ENCODE assay signal across 7 mouse cellular contexts in genomic region chr3:96496620-96497275, GRCm38 (mm10). TPM values are rescaled to one million over a fixed set of nuclear protein-coding genes. Genes with fewer than 3 reads are reported as not detected.
DNase-seq lines count a peak whose midpoint lies in the region; ATAC-seq and TF ChIP-seq lines count a peak whose summit lies in the region.
"Not testable (repeated sequence)": the region's sequence is repeated elsewhere in the genome, so short reads cannot be mapped to it uniquely, and the experiment has no call there.

No protein-coding gene starts in this region.

- peak overlapping the region; percentile 91 for H3K4me2 ChIP-seq in heart, embryonic 11.5 days
- H3K4me2 ChIP-seq in intestine, embryonic 14.5 days (ENCODE audit: low read length) = peak overlapping the region; percentile 77
- H3K4me2 ChIP-seq in limb, embryonic 13.5 days (replicated peaks) = peak overlapping the region; percentile 86
- peak overlapping the region; percentile 72 for H3K4me2 ChIP-seq in lung, postnatal 0 days (replicated peaks; ENCODE audit: low read depth, low read length)
- H3K4me2 ChIP-seq in neural tube, embryonic 14.5 days (ENCODE audit: low read depth, low read length) = peak overlapping the region; percentile 61

- H3K36me3 ChIP-seq in heart, embryonic 11.5 days (ENCODE audit: control insufficient read depth, insufficient read depth, low read length); intestine, embryonic 14.5 days (ENCODE audit: control insufficient read depth, insufficient read depth, low read length); limb, embryonic 13.5 days; lung, postnatal 0 days (ENCODE audit: insufficient read depth, low read length); neural tube, embryonic 14.5 days (ENCODE audit: control insufficient read depth, insufficient read depth, low read length): not testable (repeated sequence)

- not testable (repeated sequence) for ATAC-seq in heart, embryonic 11.5 days (replicated peaks; ENCODE audit: insufficient number of reproducible peaks, low FRiP score, low TSS enrichment); intestine, embryonic 14.5 days (replicated peaks; ENCODE audit: low FRiP score, low TSS enrichment, low read depth); limb, embryonic 13.5 days (ENCODE audit: low FRiP score, low read depth); lung, postnatal 0 days; neural tube, embryonic 14.5 days (ENCODE audit: low read depth)

- 12% methylated on average over 14 of the region's 14 CpGs for WGBS in heart, embryonic 11.5 days (ENCODE audit: insufficient replicate concordance)
- 19% methylated on average over 14 of the region's 14 CpGs for WGBS in intestine, embryonic 14.5 days
- 11% methylated on average over 14 of the region's 14 CpGs for WGBS in limb, embryonic 13.5 days
- 21% methylated on average over 14 of the region's 14 CpGs for WGBS in lung, postnatal 0 days
- WGBS in neural tube, embryonic 14.5 days = 11% methylated on average over 14 of the region's 14 CpGs

- H3K9me3 ChIP-seq in heart, embryonic 11.5 days (replicated peaks; ENCODE audit: control insufficient read depth, low read length); intestine, embryonic 14.5 days (ENCODE audit: control insufficient read depth, low read length); limb, embryonic 13.5 days; lung, postnatal 0 days (ENCODE audit: low read length); neural tube, embryonic 14.5 days (ENCODE audit: control insufficient read depth, low read length): not testable (repeated sequence)

- not testable (repeated sequence) for H3K27ac ChIP-seq in embryonic fibroblast, embryonic 13.5 days (ENCODE audit: insufficient read depth, low read length); heart, embryonic 11.5 days (ENCODE audit: low read depth, low read length); intestine, embryonic 14.5 days (ENCODE audit: low read depth); lung, postnatal 0 days (ENCODE audit: low read length); neural tube, embryonic 14.5 days (ENCODE audit: low read depth, low read length)
- peak overlapping the region; percentile 55; the same call in 1 of the 2 replicates for H3K27ac ChIP-seq in limb, embryonic 13.5 days

- not testable (repeated sequence) for TF ChIP-seq EP300 in lung, postnatal 0 days (IDR thresholded peaks at IDR 0.05)

- not testable (repeated sequence) for H3K27me3 ChIP-seq in heart, embryonic 11.5 days (ENCODE audit: control insufficient read depth, insufficient read depth, low read length); intestine, embryonic 14.5 days (replicated peaks; ENCODE audit: control insufficient read depth, insufficient read depth, low read length); limb, embryonic 13.5 days; lung, postnatal 0 days (replicated peaks; ENCODE audit: insufficient read depth, low read length); neural tube, embryonic 14.5 days (ENCODE audit: control insufficient read depth, insufficient read depth, low read length)

- peak overlapping the region; percentile 79 for H3K4me3 ChIP-seq in embryonic fibroblast, embryonic 13.5 days (ENCODE audit: insufficient read depth, low read length)
- H3K4me3 ChIP-seq in heart, embryonic 11.5 days (ENCODE audit: low read depth, low read length) = peak overlapping the region; percentile 59
- peak overlapping the region; percentile 48 for H3K4me3 ChIP-seq in intestine, embryonic 14.5 days (ENCODE audit: low read depth, low read length)
- H3K4me3 ChIP-seq in limb, embryonic 13.5 days = peak overlapping the region; percentile 53
- peak overlapping the region; percentile 37 for H3K4me3 ChIP-seq in lung, postnatal 0 days (ENCODE audit: low read depth, low read length)
- H3K4me3 ChIP-seq in neural tube, embryonic 14.5 days (ENCODE audit: low read depth, low read length) = peak overlapping the region; percentile 39

- not testable (repeated sequence) for TF ChIP-seq CTCF in embryonic fibroblast, embryonic 13.5 days (IDR thresholded peaks at IDR 0.05; ENCODE audit: borderline replicate concordance, insufficient read depth, low read length); lung, postnatal 0 days (IDR thresholded peaks at IDR 0.05)

- not testable (repeated sequence) for H3K4me1 ChIP-seq in embryonic fibroblast, embryonic 13.5 days (ENCODE audit: control insufficient read depth, insufficient read depth, low read length); heart, embryonic 11.5 days (ENCODE audit: control insufficient read depth, insufficient read depth, low read length); intestine, embryonic 14.5 days (replicated peaks; ENCODE audit: control insufficient read depth, insufficient read depth, low read length); limb, embryonic 13.5 days; lung, postnatal 0 days (ENCODE audit: insufficient read depth, low read depth, low read length); neural tube, embryonic 14.5 days (ENCODE audit: control insufficient read depth, insufficient read depth, low read length)

- peak overlapping the region; percentile 61; the same call in 1 of the 2 replicates for H3K9ac ChIP-seq in heart, embryonic 11.5 days (ENCODE audit: low read depth, low read length)
- peak overlapping the region; percentile 33; the same call in 1 of the 2 replicates for H3K9ac ChIP-seq in intestine, embryonic 14.5 days (ENCODE audit: low read length)
- H3K9ac ChIP-seq in limb, embryonic 13.5 days = peak overlapping the region; percentile 64
- not testable (repeated sequence) for H3K9ac ChIP-seq in lung, postnatal 0 days (replicated peaks; ENCODE audit: low read depth); neural tube, embryonic 14.5 days (replicated peaks; ENCODE audit: low read depth, low read length)

- DNase-seq in NIH3T3 (ENCODE audit: low read depth) = peak; percentile 31
- DNase-seq in intestine, embryonic 14.5 days (ENCODE audit: low spot score) = peak; percentile 64
- DNase-seq in lung, postnatal 0 days (ENCODE audit: low spot score) = not testable (repeated sequence)

- TF ChIP-seq POLR2A in embryonic fibroblast, embryonic 13.5 days (IDR thresholded peaks at IDR 0.05; ENCODE audit: low read depth, low read length) = not testable (repeated sequence)

RNA-seq across cellular contexts. Expression of gene Hfe2, which starts 28.2 kb away (rescaled TPM):
- polyA plus RNA-seq in embryonic fibroblast, embryonic 13.5 days (2011; ENCODE audit: insufficient read length, low read depth, missing spikeins) = not detected in 2 replicates
- 7.4 and 9.3 TPM in 2 replicates for polyA plus RNA-seq in heart, embryonic 11.5 days (2014; fragmentation: Nextera tagmentation; extraction: Ambion mirVana)
- 0.11 and 0.28 TPM in 2 replicates for polyA plus RNA-seq in intestine, embryonic 14.5 days (2014; fragmentation: Nextera tagmentation; extraction: Ambion mirVana)
- 10.3 and 10.6 TPM in 2 replicates for polyA plus RNA-seq in limb, embryonic 13.5 days (2015; fragmentation: Nextera tagmentation; extraction: Ambion mirVana)
- 0.27 and 0.35 TPM in 2 replicates for polyA plus RNA-seq in lung, postnatal 0 days (2015; fragmentation: Nextera tagmentation; extraction: Ambion mirVana)
- polyA plus RNA-seq in neural tube, embryonic 14.5 days (2014; fragmentation: Nextera tagmentation; extraction: Ambion mirVana) = 1.3 and 2.0 TPM in 2 replicates

RNA-seq across cellular contexts. Expression of gene BC107364, which starts 44.6 kb away (rescaled TPM):
- not detected in 2 replicates for polyA plus RNA-seq in embryonic fibroblast, embryonic 13.5 days (2011; ENCODE audit: insufficient read length, low read depth, missing spikeins)
- 0.43 TPM in 1 of 2 replicates, not detected in the other for polyA plus RNA-seq in heart, embryonic 11.5 days (2014; fragmentation: Nextera tagmentation; extraction: Ambion mirVana)
- not detected in 2 replicates for polyA plus RNA-seq in intestine, embryonic 14.5 days (2014; fragmentation: Nextera tagmentation; extraction: Ambion mirVana)
- polyA plus RNA-seq in limb, embryonic 13.5 days (2015; fragmentation: Nextera tagmentation; extraction: Ambion mirVana) = not detected in 2 replicates
- 0.12 and 0.19 TPM in 2 replicates for polyA plus RNA-seq in lung, postnatal 0 days (2015; fragmentation: Nextera tagmentation; extraction: Ambion mirVana)
- not detected in 2 replicates for polyA plus RNA-seq in neural tube, embryonic 14.5 days (2014; fragmentation: Nextera tagmentation; extraction: Ambion mirVana)
